Mouse (Mus musculus): Measurements from ENCODE around the gene Hist1h2ac.
"Not testable (repeated sequence)": the region's sequence is repeated elsewhere in the genome, so short reads cannot be mapped to it uniquely, and the experiment has no call there.

Gene Hist1h2ac

GRCm38 (mm10) chr13:23683755-23684281 is at the start of gene Hist1h2ac, which contains the start of gene Hist1h2bc:
TSS of gene Hist1h2ac (minus strand) at chr13:23683948.
TSS of gene Hist1h2bc (plus strand) at chr13:23684199.
- DNase-seq (ENCODE audit: low spot score), result peak; percentile 76

GRCm38 (mm10) chr13:23732156-23732804 is 48.5 kb upstream of the Hist1h2ac start:
- DNase-seq (ENCODE audit: low spot score), result no peak

GRCm38 (mm10) chr13:23730479-23730878 is 46.7 kb upstream of the Hist1h2ac start:
- peak; percentile 39 for DNase-seq (ENCODE audit: low spot score)

DNA sequence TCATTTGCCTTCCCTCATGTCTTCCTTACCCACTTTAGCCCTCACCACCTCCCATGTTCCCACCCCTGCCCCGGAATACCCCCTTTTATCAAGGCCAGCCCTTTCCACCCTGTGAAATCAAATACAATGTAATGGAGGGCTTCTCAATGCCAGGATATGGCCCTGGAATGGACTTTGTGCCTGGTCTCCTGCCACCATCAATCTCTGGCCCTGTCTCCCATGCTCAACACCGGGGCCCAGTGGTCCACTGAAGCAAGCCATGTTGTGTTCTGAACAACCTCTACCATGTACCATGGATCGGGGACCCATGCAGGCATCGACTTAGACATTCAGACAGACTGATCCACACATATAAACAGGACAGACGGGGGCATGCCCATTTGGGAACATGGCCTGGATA is 46.0 kb upstream of the Hist1h2ac start:
- no peak for DNase-seq (ENCODE audit: low spot score)

DNA sequence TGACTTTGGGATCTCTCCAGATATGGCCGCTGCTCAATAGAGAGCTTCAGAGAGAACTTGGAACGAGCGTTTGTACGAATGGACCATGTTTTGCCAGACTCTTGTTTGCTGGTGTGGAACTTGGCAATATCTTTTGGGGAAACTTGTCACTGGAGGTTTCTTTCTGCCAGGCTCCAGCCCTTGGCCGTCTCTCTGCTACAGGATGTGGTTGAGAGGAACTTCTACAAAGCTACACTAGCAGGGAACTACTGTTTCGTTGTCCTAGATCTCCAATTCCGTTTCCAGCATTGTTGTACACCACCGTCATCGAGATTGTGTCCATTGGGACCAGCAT is 45.4 kb upstream of the Hist1h2ac start:
- DNase-seq (ENCODE audit: low spot score), result no peak

GRCm38 (mm10) chr13:23728472-23729191 is 44.9 kb upstream of the Hist1h2ac start:
- no peak for DNase-seq (ENCODE audit: low spot score)

GRCm38 (mm10) chr13:23725213-23725612 is 41.5 kb upstream of the Hist1h2ac start:
- DNase-seq (ENCODE audit: low spot score), result no peak

DNA sequence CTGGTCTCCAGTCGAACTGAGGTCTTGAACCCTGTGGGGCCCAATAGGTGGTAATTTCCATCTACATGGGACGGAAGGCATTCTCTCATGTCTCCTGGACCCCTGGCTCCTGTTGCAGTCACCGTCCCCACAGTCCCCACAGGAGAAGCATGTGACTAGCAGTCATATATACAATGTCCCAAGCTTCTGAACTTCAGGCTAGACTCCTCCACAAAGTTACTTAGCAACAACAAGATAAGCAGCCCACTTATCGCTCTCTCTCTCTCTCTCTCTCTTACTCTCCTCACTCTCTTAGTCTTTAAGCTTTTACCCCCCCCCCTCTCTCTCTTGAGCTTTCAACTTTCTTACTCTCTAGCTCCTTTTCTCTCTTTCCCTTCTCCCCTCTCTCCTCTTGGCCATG is 40.5 kb upstream of the Hist1h2ac start:
- no peak for DNase-seq (ENCODE audit: low spot score)

GRCm38 (mm10) chr13:23717593-23718245 is 34.0 kb upstream of the Hist1h2ac start:
- not testable (repeated sequence) for DNase-seq (ENCODE audit: low spot score)

- DNase-seq (ENCODE audit: low spot score), result no peak
Measured at GRCm38 (mm10) chr13:23717176-23717575, 33.4 kb upstream of the Hist1h2ac start.

DNA sequence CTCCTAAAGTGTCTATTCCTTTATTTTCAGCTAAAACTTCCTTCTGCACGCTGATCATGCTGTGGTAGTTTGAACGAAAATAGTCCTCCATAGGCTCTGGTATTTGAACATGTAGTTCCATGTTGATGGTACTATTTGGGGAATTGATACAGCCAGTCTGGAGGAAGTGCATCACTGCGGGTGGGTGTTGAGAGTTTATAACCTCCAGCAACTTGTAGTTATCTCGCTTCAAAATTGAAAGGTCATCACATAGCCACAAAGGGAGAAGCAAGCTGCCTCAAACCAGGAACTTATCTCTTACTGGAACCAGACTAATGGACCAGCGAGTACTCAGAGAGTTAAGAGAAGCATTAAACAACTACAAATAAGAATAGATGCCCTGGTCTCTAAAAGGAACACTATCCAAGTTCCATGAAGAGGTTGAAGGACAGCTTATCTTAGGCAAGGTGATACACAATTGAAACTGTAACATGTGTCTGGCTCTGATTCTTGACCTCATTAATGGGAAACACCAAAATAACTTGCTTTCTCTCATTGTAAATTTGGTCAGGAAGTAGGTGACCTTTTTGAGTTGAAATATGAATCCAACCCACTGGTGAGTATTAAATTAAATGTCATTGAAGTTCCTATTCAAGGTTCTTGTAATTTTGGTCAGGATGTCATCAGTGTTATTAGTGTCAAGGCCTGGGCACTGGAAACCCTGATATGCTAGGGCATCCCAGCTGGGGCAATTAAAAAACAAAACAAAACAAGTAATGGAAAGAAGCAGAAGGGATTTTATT is 32.7 kb upstream of the Hist1h2ac start:
- no peak for DNase-seq (ENCODE audit: low spot score)

GRCm38 (mm10) chr13:23710374-23711089 is 26.8 kb upstream of the Hist1h2ac start, which contains the start of gene Hfe:
TSS of gene Hfe (minus strand) at chr13:23710854.
- DNase-seq (ENCODE audit: low spot score), result peak; percentile 37

DNA sequence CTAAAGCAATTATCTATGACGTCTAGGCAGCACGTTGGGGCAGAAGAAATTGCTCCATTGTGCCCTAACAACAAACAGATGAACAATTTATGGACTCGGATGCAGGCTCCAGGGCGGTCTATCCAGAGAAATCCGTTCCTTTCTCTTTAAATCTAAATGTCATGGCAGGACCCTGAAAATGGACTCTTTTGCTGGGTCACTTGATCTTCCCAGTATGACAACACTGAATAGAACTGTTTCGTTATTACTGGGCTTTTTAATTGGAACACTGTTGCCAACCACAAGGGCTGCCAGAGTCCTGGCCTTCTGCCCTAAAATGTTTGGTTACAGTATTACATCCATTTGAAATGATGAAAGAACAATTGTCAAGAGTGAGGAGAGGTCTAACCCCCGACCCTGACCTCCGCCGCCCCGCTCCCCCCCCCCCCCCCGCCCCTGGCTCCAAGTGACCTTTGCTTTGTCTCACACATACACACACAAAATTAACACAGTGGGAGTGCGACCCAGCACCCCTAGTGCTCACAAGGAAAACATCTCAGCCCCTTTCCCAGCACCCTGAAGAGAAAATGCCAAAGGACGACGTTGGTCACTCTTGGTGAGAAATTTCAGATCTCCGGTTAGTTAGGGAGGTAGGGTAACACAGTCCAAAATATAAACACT is 26.1 kb upstream of the Hist1h2ac start:
- no peak for DNase-seq (ENCODE audit: low spot score)

- DNase-seq (ENCODE audit: low spot score), result no peak
Measured at GRCm38 (mm10) chr13:23708654-23709053, 24.9 kb upstream of the Hist1h2ac start.

GRCm38 (mm10) chr13:23708041-23708440 is 24.3 kb upstream of the Hist1h2ac start:
- no peak for DNase-seq (ENCODE audit: low spot score)

DNA sequence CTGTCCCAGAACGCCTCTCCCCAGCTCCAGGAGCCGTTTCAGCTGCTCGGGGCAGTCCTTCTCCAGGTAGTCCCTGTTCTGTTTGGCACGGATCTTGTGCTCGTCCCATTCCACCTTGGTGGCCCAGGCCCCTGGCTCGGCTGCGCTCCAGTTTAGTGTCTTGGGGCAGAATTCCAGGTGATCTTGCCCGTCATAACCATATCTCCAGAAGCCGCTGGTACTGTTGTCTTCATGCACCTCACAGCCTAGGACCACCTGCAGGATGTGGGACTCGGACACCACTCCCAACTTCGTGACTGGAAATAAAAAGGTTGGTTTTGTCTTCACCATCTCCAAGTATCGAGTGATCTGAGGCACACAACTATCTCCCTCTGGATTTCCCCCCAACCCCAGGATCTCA is 23.0 kb upstream of the Hist1h2ac start:
- no peak for DNase-seq (ENCODE audit: low spot score)

GRCm38 (mm10) chr13:23705751-23706356 is 22.1 kb upstream of the Hist1h2ac start:
- no peak for DNase-seq (ENCODE audit: low spot score)

GRCm38 (mm10) chr13:23702801-23703200 is 19.1 kb upstream of the Hist1h2ac start:
- DNase-seq (ENCODE audit: low spot score), result not testable (repeated sequence)

GRCm38 (mm10) chr13:23702220-23702619 is 18.5 kb upstream of the Hist1h2ac start:
- no peak for DNase-seq (ENCODE audit: low spot score)

- peak; percentile 74 for DNase-seq (ENCODE audit: low spot score)
Measured at GRCm38 (mm10) chr13:23700786-23701520, 17.2 kb upstream of the Hist1h2ac start.
